Mouse (Mus musculus): Measurements from ENCODE around the gene Bicdl2. TPM values are rescaled to one million over a fixed set of nuclear protein-coding genes. Genes with fewer than 3 reads are reported as not detected.

Bicdl2 gene
- polyA plus RNA-seq, 1 experiment from 2014 or later = 0.22 TPM

- in situ Hi-C loops (cut with MboI; ENCODE audit: low pct_unique_long_range_greater_than_20kb) = no loop called here
- TF ChIP-seq CTCF (IDR thresholded peaks at IDR 0.05) = no peak
- DNase-seq (ENCODE audit: low read depth, low spot score) = no peak
- ATAC-seq = no peak
- H3K27me3 ChIP-seq = no peaks in the 10 kb centered on the region
- ChIA-PET CTCF (interaction anchor here (0.8 to 1.1 kb wide), 2 partner anchors 11 to 86 kb away, joined by 3 read pairs; no protein-coding TSS in a partner anchor), POLR2A (interaction anchor here (1.1 kb wide), 1 partner anchor 47 kb away, joined by 3 read pairs; no protein-coding TSS in a partner anchor)
Observed at GRCm38 (mm10) chr17:23653324-23653723, 7.0 kb upstream of the Bicdl2 start.

- no peak for ATAC-seq
- H3K27me3 ChIP-seq = no peaks in the 10 kb centered on the region
- no peak for TF ChIP-seq CTCF (IDR thresholded peaks at IDR 0.05)
- ChIA-PET CTCF (interaction anchor here (1.1 kb wide), 1 partner anchor 87 kb away, joined by 3 read pairs; no protein-coding TSS in a partner anchor), POLR2A (interaction anchor here (1.1 kb wide), 1 partner anchor 47 kb away, joined by 3 read pairs; no protein-coding TSS in a partner anchor)
- no peak for DNase-seq (ENCODE audit: low read depth, low spot score)
- in situ Hi-C loops (cut with MboI; ENCODE audit: low pct_unique_long_range_greater_than_20kb) = no loop called here
Observed at GRCm38 (mm10) chr17:23654001-23654400, 6.3 kb upstream of the Bicdl2 start.

DNA sequence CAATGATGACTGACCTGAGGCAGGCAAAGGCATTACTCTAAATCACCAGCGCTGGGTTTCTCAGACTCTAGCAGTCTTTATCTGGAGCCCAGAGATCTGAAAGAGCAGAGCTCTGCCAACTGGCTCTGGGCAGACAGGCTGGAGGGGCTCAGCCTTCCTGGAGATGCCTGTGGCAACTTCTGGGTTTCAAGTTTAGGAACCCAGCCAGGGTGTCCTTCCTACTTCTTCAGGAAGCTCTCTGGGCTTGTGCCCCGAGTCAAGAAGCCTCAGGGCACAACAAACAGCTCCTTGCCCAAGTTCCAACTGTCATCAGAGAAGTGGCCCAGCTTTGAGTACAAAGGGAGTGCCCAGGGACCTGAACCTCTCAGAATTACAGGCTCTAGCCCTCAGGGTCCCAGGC is 5.9 kb upstream of the Bicdl2 start:
- CTCF ChIA-PET = no interaction called here
- H3K27me3 ChIP-seq = no peaks in the 10 kb centered on the region
- no peak for TF ChIP-seq CTCF (IDR thresholded peaks at IDR 0.05)
- ATAC-seq = no peak
- no peak for DNase-seq (ENCODE audit: low read depth, low spot score)
- in situ Hi-C loops (cut with MboI; ENCODE audit: low pct_unique_long_range_greater_than_20kb) = no loop called here
- POLR2A ChIA-PET = no interaction called here

DNA sequence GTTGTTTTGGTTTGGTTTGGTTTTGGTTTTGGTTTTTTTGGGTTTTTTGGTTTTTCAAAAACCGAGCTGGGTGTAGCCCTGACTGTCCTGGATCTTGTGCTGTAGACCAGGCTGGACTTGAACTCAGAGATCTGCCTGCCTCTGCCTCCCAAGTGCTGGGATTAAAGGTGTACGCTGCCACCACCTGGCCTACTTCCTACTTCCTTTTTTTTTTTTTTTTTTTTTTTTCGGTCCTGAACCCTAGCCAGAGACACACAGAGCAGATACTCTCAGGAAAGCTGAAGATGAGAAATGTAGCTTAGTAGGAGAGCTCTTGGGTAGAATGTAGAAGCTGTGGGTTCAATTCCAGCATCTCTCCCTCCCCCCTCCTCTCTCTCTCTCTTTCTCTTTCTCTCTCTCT is 1.9 kb upstream of the Bicdl2 start:
- POLR2A ChIA-PET = interaction anchor here (0.7 kb wide), 1 partner anchor 103 kb away, joined by 4 read pairs; no protein-coding TSS in a partner anchor
- no peak for DNase-seq (ENCODE audit: low read depth, low spot score)
- no peak for TF ChIP-seq CTCF (IDR thresholded peaks at IDR 0.05)
- H3K27me3 ChIP-seq = no peaks in the 10 kb centered on the region
- in situ Hi-C loops (cut with MboI; ENCODE audit: low pct_unique_long_range_greater_than_20kb) = no loop called here
- ATAC-seq = no peak
- CTCF ChIA-PET = interaction anchor here (0.7 to 2.0 kb wide), 6 partner anchors 11 to 90 kb away, joined by 3 to 9 read pairs (median 4); no protein-coding TSS in a partner anchor

DNA sequence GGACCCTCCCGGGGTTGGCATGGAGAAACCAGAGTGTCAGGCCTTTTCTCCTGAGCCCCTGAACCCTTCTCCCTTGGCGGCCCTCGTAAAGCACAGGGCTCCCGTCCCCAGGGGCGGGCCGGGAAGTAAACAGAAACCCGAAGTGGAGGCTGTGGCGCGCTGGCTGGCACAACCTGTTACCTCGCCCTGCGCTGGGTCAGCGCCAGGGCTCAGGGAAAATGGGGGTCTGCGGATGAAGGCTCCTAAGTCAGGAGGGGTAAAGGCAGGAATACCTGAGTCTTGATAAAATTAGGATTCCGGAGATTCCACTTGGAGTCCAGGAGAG is 532 bp downstream of the Bicdl2 start:
- ChIA-PET POLR2A (no interaction called here), CTCF (interaction anchor here (1.2 to 3.4 kb wide), 6 partner anchors 9 to 46 kb away, joined by 3 to 12 read pairs (median 6); no protein-coding TSS in a partner anchor)
- H3K27me3 ChIP-seq = no peaks in the 10 kb centered on the region
- in situ Hi-C loops (cut with MboI; ENCODE audit: low pct_unique_long_range_greater_than_20kb) = loop anchor here (5.0 kb wide), 1 partner anchor 41 kb away; no protein-coding TSS in a partner anchor
- no peak for ATAC-seq
- no peak for DNase-seq (ENCODE audit: low read depth, low spot score)
- no peak for TF ChIP-seq CTCF (IDR thresholded peaks at IDR 0.05)

DNA sequence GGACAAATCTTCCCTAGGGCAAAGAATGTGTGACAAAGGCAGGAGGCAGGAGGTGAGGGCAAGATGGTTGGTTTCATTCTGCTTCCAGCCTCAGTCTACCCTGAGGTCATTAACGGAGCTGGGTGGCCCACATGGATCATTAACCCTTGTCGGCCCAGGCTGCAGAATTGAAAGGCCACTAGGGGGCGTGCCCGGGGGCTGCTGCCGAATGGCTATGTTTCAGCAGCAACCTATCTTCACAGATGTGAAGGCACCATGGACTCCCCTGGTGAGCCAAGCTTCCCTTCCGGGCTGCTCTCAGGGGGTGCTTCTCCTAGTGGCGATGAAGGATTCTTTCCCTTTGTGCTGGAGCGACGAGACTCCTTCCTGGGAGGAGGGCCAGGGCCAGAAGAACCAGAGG is 1.2 kb downstream of the Bicdl2 start:
- ChIA-PET POLR2A (no interaction called here), CTCF (interaction anchor here (1.2 to 3.4 kb wide), 5 partner anchors 10 to 45 kb away, joined by 3 to 12 read pairs (median 8); no protein-coding TSS in a partner anchor)
- no peak for TF ChIP-seq CTCF (IDR thresholded peaks at IDR 0.05)
- in situ Hi-C loops (cut with MboI; ENCODE audit: low pct_unique_long_range_greater_than_20kb) = loop anchor here (5.0 kb wide), 1 partner anchor 41 kb away; no protein-coding TSS in a partner anchor
- H3K27me3 ChIP-seq = no peaks in the 10 kb centered on the region
- DNase-seq (ENCODE audit: low read depth, low spot score) = no peak
- no peak for ATAC-seq

GRCm38 (mm10) chr17:23664556-23665021 is 4.3 kb downstream of the Bicdl2 start:
- POLR2A ChIA-PET = interaction anchor here (0.8 to 1.4 kb wide), 2 partner anchors 10 to 13 kb away, joined by 3 to 4 read pairs; partner anchors contain the start of gene Thoc6
- CTCF ChIA-PET = interaction anchor here (0.7 to 3.7 kb wide), 10 partner anchors 8 to 103 kb away, joined by 3 to 16 read pairs (median 3); no protein-coding TSS in a partner anchor
- TF ChIP-seq CTCF (IDR thresholded peaks at IDR 0.05) = no peak
- in situ Hi-C loops (cut with MboI; ENCODE audit: low pct_unique_long_range_greater_than_20kb) = loop anchor here (5.0 kb wide), 1 partner anchor 38 kb away; no protein-coding TSS in a partner anchor
- ATAC-seq = no peak
- DNase-seq (ENCODE audit: low read depth, low spot score) = no peak
- H3K27me3 ChIP-seq = no peaks in the 10 kb centered on the region

- in situ Hi-C loops (cut with MboI; ENCODE audit: low pct_unique_long_range_greater_than_20kb) = no loop called here
- TF ChIP-seq CTCF (IDR thresholded peaks at IDR 0.05) = no peak
- POLR2A ChIA-PET = interaction anchor here (1.4 kb wide), 1 partner anchor 9 kb away, joined by 4 read pairs; the partner anchor contains the start of gene Thoc6
- DNase-seq (ENCODE audit: low read depth, low spot score) = no peak
- CTCF ChIA-PET = interaction anchor here (1.5 to 3.7 kb wide), 2 partner anchors 35 to 41 kb away, joined by 4 to 16 read pairs; no protein-coding TSS in a partner anchor
- H3K27me3 ChIP-seq = no peaks in the 10 kb centered on the region
- ATAC-seq = no peak
Observed at GRCm38 (mm10) chr17:23665511-23665910, 5.2 kb downstream of the Bicdl2 start.

DNA sequence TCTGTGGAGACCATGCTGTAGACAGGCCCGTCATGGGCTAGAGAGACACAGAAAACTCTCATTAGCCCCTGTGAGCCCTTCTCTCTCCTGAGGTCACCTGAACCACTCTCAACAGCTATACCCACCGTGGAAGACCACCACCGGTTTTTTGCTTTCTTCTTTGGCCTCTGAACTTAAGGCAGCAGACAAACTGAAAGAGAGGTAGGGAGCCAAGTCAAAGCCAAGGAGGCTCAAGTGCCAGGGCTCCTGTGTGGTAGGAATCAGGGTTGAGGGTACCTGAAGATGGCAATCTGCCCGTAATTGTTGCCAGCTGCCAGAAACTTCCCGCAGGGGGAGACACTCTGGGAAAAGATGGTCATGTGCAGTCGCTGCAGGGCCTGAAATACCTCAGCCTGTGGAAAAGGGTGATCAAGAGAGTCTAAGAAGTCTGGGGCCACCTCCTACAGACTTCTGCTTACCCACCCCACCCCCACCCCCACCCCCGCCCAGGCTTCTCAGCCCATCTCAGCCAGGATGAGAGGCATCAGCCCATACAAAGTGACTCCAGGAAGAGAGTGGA is 10.3 kb downstream of the Bicdl2 start:
- POLR2A ChIA-PET = no interaction called here
- H3K27me3 ChIP-seq = no peaks in the 10 kb centered on the region
- CTCF ChIA-PET = interaction anchor here (1.0 kb wide), 1 partner anchor 11 kb away, joined by 3 read pairs; no protein-coding TSS in a partner anchor
- in situ Hi-C loops (cut with MboI; ENCODE audit: low pct_unique_long_range_greater_than_20kb) = no loop called here
- no peak for TF ChIP-seq CTCF (IDR thresholded peaks at IDR 0.05)
- DNase-seq (ENCODE audit: low read depth, low spot score) (no peak), ATAC-seq (no peak)

DNA sequence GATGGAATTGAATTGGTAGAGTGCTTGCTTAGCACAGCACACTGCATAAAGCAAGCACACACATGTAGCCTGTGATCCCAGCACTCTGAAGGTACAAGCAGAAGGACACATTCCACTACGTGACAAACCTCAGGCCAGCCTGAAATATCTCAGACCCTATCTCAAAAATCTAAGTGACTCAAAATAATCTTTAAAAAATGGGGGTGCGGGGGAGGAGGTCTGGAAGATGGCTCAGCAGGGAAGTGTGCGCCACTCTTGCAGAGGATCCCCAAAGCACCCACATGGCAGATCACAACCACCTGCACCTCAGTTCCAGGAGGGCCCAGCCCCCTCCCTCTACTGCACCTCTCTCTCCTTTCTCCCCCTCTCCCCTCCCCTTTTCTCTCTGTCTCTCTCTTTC is 11.2 kb downstream of the Bicdl2 start:
- ATAC-seq (no peak), DNase-seq (ENCODE audit: low read depth, low spot score) (no peak)
- TF ChIP-seq CTCF (IDR thresholded peaks at IDR 0.05) = no peak
- CTCF ChIA-PET = no interaction called here
- no peaks in the 10 kb centered on the region for H3K27me3 ChIP-seq
- in situ Hi-C loops (cut with MboI; ENCODE audit: low pct_unique_long_range_greater_than_20kb) = no loop called here
- POLR2A ChIA-PET = no interaction called here

GRCm38 (mm10) chr17:23672761-23673160 is 12.5 kb downstream of the Bicdl2 start:
- ATAC-seq = no peak
- DNase-seq (ENCODE audit: low read depth, low spot score) = no peak
- H3K27me3 ChIP-seq = no peaks in the 10 kb centered on the region
- in situ Hi-C loops (cut with MboI; ENCODE audit: low pct_unique_long_range_greater_than_20kb) = no loop called here
- ChIA-PET CTCF (interaction anchor here (1.2 kb wide), 1 partner anchor 9 kb away, joined by 3 read pairs; no protein-coding TSS in a partner anchor), POLR2A (interaction anchor here (0.8 kb wide), 1 partner anchor 12 kb away, joined by 3 read pairs; the partner anchor contains the start of gene Bicdl2)
- no peak for TF ChIP-seq CTCF (IDR thresholded peaks at IDR 0.05)
